Mouse (Mus musculus) spleen, adult 2 months (tissue): Measurements from ENCODE around the gene Nsf.

Source experiments
- CTCF ChIP-seq: fragments of 200-500 bp; IDR thresholded peaks from 2 replicates; pipeline ENCODE4 v1.5.1; 2011; ENCODE audit warnings: mild to moderate bottlenecking, inconsistent platforms; ENCODE audit not compliant: insufficient read depth, insufficient read length, insufficient replicate concordance; ENCODE audit errors: extremely low read depth
- POLR2A ChIP-seq: fragments of 200-500 bp; IDR thresholded peaks from 2 replicates; pipeline ENCODE4 v1.6.1; 2011; ENCODE audit warnings: low read depth, low read length, inconsistent platforms

DNA sequence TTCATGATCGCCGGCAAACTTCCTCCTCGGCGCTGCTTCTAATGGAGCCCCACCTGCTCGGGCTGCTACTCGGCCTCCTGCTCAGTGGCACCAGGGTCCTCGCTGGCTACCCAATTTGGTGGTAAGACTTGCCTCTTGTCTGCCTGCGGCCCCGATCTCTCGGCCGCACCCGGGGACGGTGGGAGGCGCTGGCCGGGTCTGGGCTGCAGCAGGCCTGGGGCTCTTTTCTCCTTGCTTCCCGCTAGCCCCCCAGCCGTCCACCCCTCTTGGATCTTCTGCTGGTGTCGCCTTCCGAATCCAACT, 179.7 kb downstream of the Nsf start:
- TF ChIP-seq POLR2A (no peak), CTCF (no peak)
